Mouse (Mus musculus) forebrain, embryonic 13.5 days (tissue): ENCODE results near the gene Recql. TPM values are rescaled to one million over a fixed set of nuclear protein-coding genes. Genes with fewer than 3 reads are reported as not detected.

Experiments used
- ATAC-seq: fragments of 200-750 bp; cut with Nextera tagmentation; 2 replicates; pipeline ENCODE4 v1.8.0; 2017
- H3K27ac ChIP-seq: fragments of 300-500 bp; sonication (generic); 2 replicates; pipeline ENCODE4 v1.5.1; 2015; ENCODE audit warnings: inconsistent platforms, mild to moderate bottlenecking, moderate library complexity
- H3K27me3 ChIP-seq: fragments of 300-500 bp; sonication (generic); 2 replicates; pipeline ENCODE4 v1.6.1; 2015; ENCODE audit warnings: mild to moderate bottlenecking, inconsistent platforms
- H3K36me3 ChIP-seq: fragments of 300-500 bp; sonication (generic); 2 replicates; pipeline ENCODE4 v1.6.1; 2015; ENCODE audit warnings: mild to moderate bottlenecking, inconsistent platforms; ENCODE audit not compliant: poor library complexity, severe bottlenecking
- H3K4me1 ChIP-seq: fragments of 300-500 bp; sonication (generic); 2 replicates; pipeline ENCODE4 v1.6.1; 2015; ENCODE audit warnings: inconsistent platforms
- H3K4me2 ChIP-seq: fragments of 300-500 bp; sonication (generic); 2 replicates; pipeline ENCODE4 v1.6.1; 2015; ENCODE audit warnings: inconsistent platforms, mild to moderate bottlenecking, moderate library complexity
- H3K4me3 ChIP-seq: fragments of 300-500 bp; sonication (generic); 2 replicates; pipeline ENCODE4 v1.5.1; 2015; ENCODE audit warnings: mild to moderate bottlenecking, inconsistent platforms
- H3K9ac ChIP-seq: fragments of 300-500 bp; sonication (generic); 2 replicates; pipeline ENCODE4 v1.6.1; 2015; ENCODE audit warnings: mild to moderate bottlenecking, inconsistent platforms
- H3K9me3 ChIP-seq: fragments of 300-500 bp; sonication (generic); replicated peaks from 2 replicates; pipeline ENCODE4 v1.6.1; 2016; ENCODE audit warnings: inconsistent platforms
- WGBS: fragments of 180-500 bp; shearing (Covaris S2); methylation state at CpG from one replicate; pipeline ENCODE4 v1.1.7; 2015; 5-methylcytosine and 5-hydroxymethylcytosine counted together
- polyA plus RNA-seq: library from polyadenylated mRNA; unstranded; fragments of >200 nt; fragmentation: Nextera tagmentation; extraction: Ambion mirVana; gene quantifications from 2 replicates; pipeline ENCODE4 v1.2.1, GENCODE M21; 2015

Gene Recql
- 35.4 and 36.2 TPM in 2 replicates for polyA plus RNA-seq

DNA sequence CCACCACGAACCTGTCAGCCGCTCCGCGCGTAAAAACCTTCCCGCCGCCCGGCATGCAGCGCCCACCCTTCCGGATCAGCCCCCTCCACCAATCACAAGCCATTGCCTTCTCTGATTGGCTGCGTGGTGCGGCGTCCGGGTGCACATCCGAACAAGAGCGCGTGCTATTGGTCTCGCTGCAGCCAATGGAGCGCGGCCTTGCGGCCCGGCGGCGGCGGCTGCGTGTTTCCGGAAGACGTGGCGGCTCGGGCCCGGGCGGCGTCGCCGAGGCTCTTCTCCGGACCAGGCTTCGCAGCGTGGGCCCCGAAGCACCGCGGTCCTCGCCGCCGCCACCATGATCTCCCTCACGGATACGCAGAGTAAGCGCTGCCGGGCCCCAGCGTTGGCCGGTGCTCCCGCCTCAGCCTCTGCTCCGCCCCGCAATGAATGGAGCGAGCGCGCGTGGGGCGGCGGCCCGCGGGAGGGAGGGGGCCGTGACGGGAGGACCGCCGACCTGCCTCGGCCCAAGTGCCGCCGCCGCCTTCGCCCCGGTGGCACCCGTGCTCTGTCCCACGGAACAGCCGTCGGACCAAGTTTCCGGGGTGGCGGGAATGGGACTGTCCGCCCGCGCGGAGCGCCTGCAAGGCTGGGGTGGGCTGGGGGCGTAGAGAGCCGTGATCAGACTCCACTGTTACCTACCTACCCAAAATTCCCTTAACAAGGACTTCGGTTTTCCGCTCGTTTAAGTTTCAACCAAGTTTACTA, at the start of gene Recql, which contains the start of gene Golt1b:
Recql (minus strand) TSS at position 77 of the 744 bp plus-strand sequence.
Golt1b (plus strand) TSS at position 211 of the 744 bp plus-strand sequence.
- Histone ChIP-seq H3K9ac (peak within 1 kb of the TSS; percentile 84), H3K36me3 (no peaks in the 10 kb centered on the region), H3K4me2 (peak within 1 kb of the TSS; percentile 87), H3K9me3 (no peaks in the 10 kb centered on the region), H3K27me3 (no peaks in the 10 kb centered on the region), H3K4me1 (peaks cover 26% of the 10 kb centered on the region), H3K4me3 (peak within 1 kb of the TSS; percentile 98), H3K27ac (0 out of 2 replicates have a peak within 1 kb of the TSS, but pooled peaks have one; percentile 14)
- WGBS = under 1% methylated on average over 76 of the region's 87 CpGs
- ATAC-seq = peak; percentile 100

DNA sequence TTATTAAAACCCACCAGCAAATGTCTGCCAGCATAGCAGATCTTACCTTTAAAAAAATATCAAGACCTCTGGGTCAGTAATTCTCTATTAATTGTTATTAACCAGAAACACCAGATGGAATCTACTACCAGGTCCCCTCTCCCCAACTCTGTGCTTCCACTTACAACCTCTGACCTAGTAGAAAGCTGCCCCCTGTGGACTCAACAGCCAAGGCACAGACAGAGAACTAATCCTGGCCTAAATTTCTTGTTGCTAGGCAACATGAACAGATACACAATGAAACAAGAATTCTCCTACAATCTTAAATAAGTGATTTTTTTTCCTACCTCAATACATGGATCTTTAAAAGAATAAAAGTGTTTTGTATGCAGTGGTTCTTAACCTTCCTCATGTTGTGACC, 42.2 kb upstream of the Recql start:
- Histone ChIP-seq H3K4me3 (no peak overlapping the region), H3K4me1 (no peaks in the 10 kb centered on the region), H3K9ac (no peak overlapping the region), H3K4me2 (no peak overlapping the region), H3K27ac (no peak overlapping the region), H3K36me3 (no peaks in the 10 kb centered on the region), H3K9me3 (no peaks in the 10 kb centered on the region), H3K27me3 (no peaks in the 10 kb centered on the region)
- no peak for ATAC-seq

DNA sequence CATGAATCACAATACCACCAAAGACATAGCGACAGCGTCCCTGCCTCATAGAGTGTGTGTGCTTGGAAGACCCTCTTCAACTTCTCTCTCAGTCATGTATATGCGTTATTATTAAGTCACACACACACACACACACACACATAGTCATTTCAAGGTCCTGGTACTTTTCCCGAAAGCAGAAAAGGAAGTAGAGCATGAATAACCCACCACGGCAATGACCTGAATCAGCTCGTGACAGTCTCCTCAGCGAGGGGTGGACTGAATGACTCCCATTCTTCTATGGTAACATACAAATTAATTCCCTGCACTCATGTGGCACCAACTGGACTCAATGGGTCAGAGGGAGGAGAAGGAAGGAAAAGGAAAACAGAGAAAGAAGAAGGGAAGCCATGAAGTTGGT, 38.1 kb upstream of the Recql start:
- Histone ChIP-seq H3K4me1 (no peaks in the 10 kb centered on the region), H3K4me3 (no peak overlapping the region), H3K9me3 (no peaks in the 10 kb centered on the region), H3K36me3 (no peaks in the 10 kb centered on the region), H3K27me3 (no peaks in the 10 kb centered on the region), H3K4me2 (no peak overlapping the region), H3K9ac (no peak overlapping the region), H3K27ac (no peak overlapping the region)
- ATAC-seq = no peak
- 74% methylated on average over 7 of the region's 7 CpGs for WGBS

DNA sequence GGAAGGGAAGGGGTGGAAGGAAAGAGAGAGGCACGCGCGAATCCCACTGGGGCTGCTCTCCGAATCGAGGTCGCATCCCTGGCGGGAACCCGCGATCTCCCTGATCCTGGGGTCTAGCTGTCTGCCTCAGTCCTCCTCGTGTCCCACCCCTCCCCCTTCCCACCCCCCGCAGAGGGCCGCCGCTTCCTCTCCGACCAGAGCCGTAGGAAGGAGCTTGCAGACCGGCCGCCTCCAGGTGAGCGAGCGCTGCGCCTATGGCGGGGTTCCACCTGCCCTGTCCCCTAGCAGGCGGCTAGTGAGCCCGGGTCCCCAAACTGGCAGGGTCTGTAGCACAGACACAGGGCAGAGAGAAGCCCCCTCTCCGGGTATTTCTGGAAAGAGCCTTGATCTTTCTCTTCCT, 27.7 kb upstream of the Recql start:
- H3K27ac ChIP-seq = no peak overlapping the region
- H3K27me3 ChIP-seq = peaks cover 41% of the 10 kb centered on the region
- H3K9me3 ChIP-seq = no peaks in the 10 kb centered on the region
- H3K4me2 ChIP-seq = peak overlapping the region; percentile 60
- WGBS = under 1% methylated on average over 24 of the region's 24 CpGs
- no peaks in the 10 kb centered on the region; the same call in 1 of the 2 replicates for H3K36me3 ChIP-seq
- peak overlapping the region; percentile 31 for H3K4me3 ChIP-seq
- ATAC-seq = 0 out of 2 replicates have a peak, but pooled peaks have one; percentile 27
- peak overlapping the region; percentile 55 for H3K9ac ChIP-seq
- H3K4me1 ChIP-seq = 0 out of 2 replicates have a peak, but pooled peaks cover 5% of the 10 kb centered on the region

DNA sequence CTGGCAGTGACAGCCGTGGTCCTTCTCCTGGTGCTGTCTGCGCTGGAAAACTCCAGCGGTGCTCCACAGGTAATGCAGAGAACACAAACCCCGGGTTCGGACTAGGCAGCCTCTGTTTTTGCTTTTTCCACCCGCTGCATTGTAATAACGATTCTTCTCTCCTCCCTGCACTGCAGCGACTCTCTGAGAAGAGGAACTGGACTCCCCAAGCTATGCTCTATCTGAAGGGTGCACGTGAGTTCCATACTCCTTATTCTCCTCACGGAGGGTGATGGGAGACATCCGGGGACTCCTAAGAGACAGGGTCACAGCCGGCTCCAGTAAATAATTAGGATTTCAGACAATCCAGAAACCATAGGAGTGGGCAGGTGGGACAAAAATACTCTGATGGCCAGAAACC, 27.0 kb upstream of the Recql start:
- Histone ChIP-seq H3K4me1 (0 out of 2 replicates have a peak, but pooled peaks cover 5% of the 10 kb centered on the region), H3K4me2 (no peak overlapping the region), H3K9me3 (no peaks in the 10 kb centered on the region), H3K27me3 (peaks cover 41% of the 10 kb centered on the region), H3K9ac (no peak overlapping the region), H3K27ac (no peak overlapping the region), H3K36me3 (no peaks in the 10 kb centered on the region), H3K4me3 (no peak overlapping the region)
- no peak for ATAC-seq
- 9% methylated on average over 12 of the region's 12 CpGs for WGBS

DNA sequence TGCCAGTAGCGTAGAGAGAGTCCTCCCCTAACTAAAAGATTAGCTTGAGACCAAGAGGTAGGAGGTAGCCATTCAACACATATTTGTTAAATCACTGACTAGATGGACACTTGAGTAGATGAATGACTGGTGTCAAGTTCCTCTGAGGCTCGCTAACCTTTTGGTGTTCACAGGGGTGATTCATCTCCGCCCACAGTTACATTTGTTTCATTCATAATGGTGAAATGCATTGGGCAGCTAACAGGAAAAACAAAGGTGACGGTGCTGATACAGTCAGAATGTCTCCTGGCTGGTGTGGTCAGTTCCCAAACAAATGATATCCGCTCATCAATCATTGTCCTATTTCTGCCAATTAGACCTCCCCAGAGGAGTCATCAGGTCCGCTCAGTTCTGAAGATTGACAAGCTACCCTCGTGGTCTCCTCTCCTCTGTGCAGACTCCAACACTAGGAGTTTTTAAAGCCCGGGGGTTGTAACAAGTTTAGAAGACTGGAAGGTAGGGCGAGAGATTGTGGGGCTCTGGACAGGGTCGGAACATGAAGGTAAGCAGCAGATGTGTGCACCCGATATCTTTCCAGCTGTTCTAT, 26.1 kb upstream of the Recql start, which contains the start of gene Spx:
Spx (plus strand) TSS at position 536 of the 586 bp plus-strand sequence.
- WGBS = 68% methylated on average over 11 of the region's 11 CpGs
- ATAC-seq = no peak
- H3K27me3 ChIP-seq = peaks cover 41% of the 10 kb centered on the region
- no peaks in the 10 kb centered on the region for H3K9me3 ChIP-seq
- H3K4me1 ChIP-seq = 0 out of 2 replicates have a peak, but pooled peaks cover 5% of the 10 kb centered on the region
- no peaks in the 10 kb centered on the region for H3K36me3 ChIP-seq
- H3K27ac ChIP-seq = no peak within 1 kb of the TSS
- H3K4me3 ChIP-seq = no peak within 1 kb of the TSS
- H3K4me2 ChIP-seq = peak within 1 kb of the TSS; percentile 60
- H3K9ac ChIP-seq = no peak within 1 kb of the TSS

DNA sequence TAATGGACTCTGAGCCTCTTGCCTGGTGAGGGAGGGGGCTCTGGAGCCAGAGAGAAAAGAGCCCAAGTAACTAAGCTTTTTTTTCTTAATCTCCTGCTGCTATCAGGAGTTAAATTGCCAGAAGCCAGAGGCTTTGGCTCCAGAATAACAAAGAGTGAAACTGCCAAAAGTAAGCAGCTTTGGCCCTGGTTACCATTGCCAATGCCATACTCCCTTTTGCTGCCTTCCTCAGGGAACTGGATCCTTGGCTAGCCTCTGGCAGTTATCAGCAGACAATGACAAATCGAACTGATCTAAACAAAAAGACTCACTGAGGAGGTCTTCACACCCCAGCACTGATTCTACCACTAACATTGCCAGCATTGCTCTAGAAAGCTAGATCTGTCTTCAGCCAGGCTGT, 24.3 kb upstream of the Recql start:
- Histone ChIP-seq H3K9ac (no peak overlapping the region), H3K4me1 (0 out of 2 replicates have a peak, but pooled peaks cover 5% of the 10 kb centered on the region), H3K27me3 (peaks cover 38% of the 10 kb centered on the region), H3K36me3 (no peaks in the 10 kb centered on the region), H3K4me3 (no peak overlapping the region), H3K4me2 (no peak overlapping the region), H3K27ac (no peak overlapping the region), H3K9me3 (no peaks in the 10 kb centered on the region)
- WGBS = 8% methylated on average over 1 of the region's 1 CpGs
- ATAC-seq = no peak

DNA sequence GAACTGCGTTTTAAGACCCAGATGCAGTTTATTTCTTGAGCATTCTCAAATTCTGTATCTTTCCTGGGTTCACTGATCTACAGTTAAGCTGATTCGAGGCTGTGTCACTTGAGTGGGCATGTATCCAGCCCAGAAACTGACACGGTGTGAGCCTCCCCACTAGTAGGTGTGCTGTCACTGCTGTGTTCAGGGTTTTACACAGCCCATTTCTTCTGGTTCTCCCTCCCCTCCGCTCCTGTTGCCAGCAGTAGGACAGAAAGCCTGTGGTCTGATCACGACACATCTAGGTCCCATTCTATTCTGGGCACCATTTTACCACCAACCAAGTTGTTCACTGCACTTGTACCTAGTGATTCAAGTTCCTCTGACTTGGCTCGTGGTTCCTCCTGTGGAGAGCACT, 8.9 kb upstream of the Recql start:
- Histone ChIP-seq H3K9ac (no peak overlapping the region), H3K9me3 (no peaks in the 10 kb centered on the region), H3K4me2 (no peak overlapping the region), H3K36me3 (peaks cover 45% of the 10 kb centered on the region), H3K4me1 (no peaks in the 10 kb centered on the region), H3K4me3 (no peak overlapping the region), H3K27ac (no peak overlapping the region), H3K27me3 (no peaks in the 10 kb centered on the region)
- 94% methylated on average over 6 of the region's 6 CpGs for WGBS
- no peak for ATAC-seq

DNA sequence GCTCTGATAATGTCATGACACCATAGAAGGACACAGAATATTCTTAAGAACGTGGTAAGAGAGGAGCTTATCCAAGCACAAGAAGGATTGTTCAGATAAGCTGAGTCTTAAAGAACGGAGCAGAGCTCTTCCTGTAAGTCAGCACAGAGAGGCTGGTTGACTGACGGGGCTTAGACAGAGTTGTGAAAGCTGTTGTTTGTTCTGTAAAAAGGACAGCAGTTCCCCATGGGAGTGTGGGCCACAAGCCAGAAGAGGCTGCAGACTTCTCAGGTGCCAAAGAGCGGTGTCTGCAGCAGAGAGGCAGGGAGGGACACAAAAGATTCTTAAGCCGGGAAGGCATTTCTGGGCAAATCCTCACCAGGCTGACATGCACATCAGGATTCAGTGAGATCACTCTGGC, 7.8 kb upstream of the Recql start:
- Histone ChIP-seq H3K36me3 (peaks cover 36% of the 10 kb centered on the region), H3K27ac (no peak overlapping the region), H3K4me3 (no peak overlapping the region), H3K9ac (no peak overlapping the region), H3K27me3 (no peaks in the 10 kb centered on the region), H3K4me2 (no peak overlapping the region), H3K9me3 (no peaks in the 10 kb centered on the region), H3K4me1 (no peaks in the 10 kb centered on the region)
- ATAC-seq = no peak
- 82% methylated on average over 5 of the region's 5 CpGs for WGBS

DNA sequence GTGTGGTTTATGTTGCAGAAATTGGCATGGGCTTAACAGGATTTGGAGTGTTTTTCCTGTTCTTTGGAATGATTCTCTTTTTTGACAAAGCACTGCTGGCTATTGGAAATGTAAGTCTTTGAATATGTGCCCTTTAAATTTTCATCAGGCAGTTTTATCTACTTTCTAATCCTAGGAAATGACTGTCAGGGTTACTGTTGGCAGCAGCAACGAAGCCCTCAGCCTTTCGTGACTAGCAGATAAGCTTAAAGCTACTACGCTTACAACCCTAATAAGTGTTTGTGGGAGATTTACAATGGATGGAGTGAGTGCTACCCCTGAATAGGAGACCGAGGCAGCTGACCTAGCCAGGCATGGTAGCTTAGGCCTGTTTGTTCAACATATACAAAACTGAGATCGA, 5.4 kb upstream of the Recql start:
- WGBS = 93% methylated on average over 5 of the region's 5 CpGs
- H3K4me1 ChIP-seq = peaks cover 19% of the 10 kb centered on the region
- ATAC-seq = no peak

DNA sequence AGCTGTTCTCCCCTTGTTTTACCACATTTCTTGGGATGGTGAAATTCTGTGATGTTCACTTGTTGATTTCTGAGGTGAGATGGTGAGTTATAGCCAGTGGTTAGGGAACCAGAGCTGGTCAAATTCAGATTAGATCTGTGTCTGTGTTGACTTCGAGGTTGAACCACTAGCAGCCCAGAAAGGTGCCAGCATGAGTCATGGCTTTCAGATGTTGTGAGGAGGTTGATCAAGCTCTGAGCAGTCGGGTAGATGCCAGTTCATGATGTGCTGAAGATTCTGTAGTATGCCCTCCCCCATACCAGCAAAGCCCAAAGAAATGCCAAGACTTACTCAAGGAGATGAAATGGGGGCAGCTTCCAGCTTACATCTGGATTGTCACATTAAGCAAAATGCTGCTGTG, 2.2 kb upstream of the Recql start:
- no peak overlapping the region for H3K27ac ChIP-seq
- no peaks in the 10 kb centered on the region for H3K9me3 ChIP-seq
- no peak overlapping the region for H3K4me3 ChIP-seq
- no peak overlapping the region for H3K9ac ChIP-seq
- H3K36me3 ChIP-seq = peaks cover 11% of the 10 kb centered on the region
- no peaks in the 10 kb centered on the region for H3K27me3 ChIP-seq
- ATAC-seq = no peak
- H3K4me1 ChIP-seq = peaks cover 26% of the 10 kb centered on the region
- WGBS = 82% methylated on average over 2 of the region's 2 CpGs
- H3K4me2 ChIP-seq = no peak overlapping the region

More for the DNA sequence above, 5.4 kb upstream of the Recql start:
- Histone ChIP-seq H3K9ac (no peak overlapping the region), H3K27ac (no peak overlapping the region), H3K27me3 (no peaks in the 10 kb centered on the region), H3K4me2 (no peak overlapping the region), H3K9me3 (no peaks in the 10 kb centered on the region), H3K36me3 (peaks cover 36% of the 10 kb centered on the region), H3K4me3 (no peak overlapping the region)

DNA sequence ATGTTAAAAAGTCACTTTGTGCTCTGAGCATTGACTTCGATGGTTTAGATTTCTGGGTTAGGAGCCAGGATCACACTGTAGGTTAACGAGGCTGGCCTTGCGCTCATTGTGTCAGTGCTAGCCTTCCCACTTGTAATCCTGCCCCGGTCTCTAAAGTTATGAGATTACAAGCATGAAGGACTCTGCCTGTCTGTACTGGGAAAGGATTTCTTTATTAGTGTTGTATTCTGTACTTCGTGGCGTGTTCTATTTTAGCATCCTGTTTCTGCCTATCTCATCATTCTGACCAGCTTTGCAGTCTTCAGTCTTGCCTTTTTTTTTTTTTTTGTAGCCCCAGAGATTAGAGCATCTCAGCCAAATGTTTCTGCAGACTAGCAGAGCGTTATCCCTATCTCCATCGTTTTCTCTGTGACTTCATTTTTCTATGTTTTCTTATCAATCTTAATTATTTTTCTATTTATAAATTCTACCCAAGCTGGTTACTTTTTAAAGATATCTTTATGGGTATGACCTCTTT, 926 bp upstream of the Recql start:
- Histone ChIP-seq H3K27ac (no peak overlapping the region), H3K27me3 (no peaks in the 10 kb centered on the region), H3K9ac (peak overlapping the region; percentile 84), H3K4me3 (peak overlapping the region; percentile 98), H3K36me3 (no peaks in the 10 kb centered on the region), H3K4me2 (peak overlapping the region; percentile 87), H3K9me3 (no peaks in the 10 kb centered on the region), H3K4me1 (peaks cover 26% of the 10 kb centered on the region)
- 21% methylated on average over 8 of the region's 8 CpGs for WGBS
- no peak for ATAC-seq
